Comparison of ENCODE assay signal across 8 mouse cellular contexts in genomic region chr13:21169657-21170430, GRCm38 (mm10). TPM values are rescaled to one million over a fixed set of nuclear protein-coding genes. Genes with fewer than 3 reads are reported as not detected.
A peak's percentile ranks its signal among the peaks of the same experiment; 100 is the strongest.
DNase-seq lines count a peak whose midpoint lies in the region; ATAC-seq lines count a peak whose summit lies in the region.

No protein-coding gene starts in this region.

- no peaks in the 10 kb centered on the region for H3K27me3 ChIP-seq in hindbrain, embryonic 12.5 days

- H3K4me1 ChIP-seq in hindbrain, embryonic 12.5 days = peaks cover 11% of the 10 kb centered on the region

- peak; percentile 79 for ATAC-seq in hindbrain, embryonic 12.5 days (ENCODE audit: low FRiP score)

- DNase-seq in R1 (ENCODE audit: low read depth, low spot score) = peak; percentile 91
- peak; percentile 85 to 87 for DNase-seq in cerebellum, postnatal 14 days
- DNase-seq in frontal cortex, postnatal 14 days (ENCODE audit: low spot score in 2 of 2) = peak; percentile 72 to 80
- peak; percentile 77 to 79 for DNase-seq in layer of hippocampus, postnatal 36 days
- peak; percentile 81 to 85 for DNase-seq in lung, postnatal 4 days
- DNase-seq in retina, postnatal 1 day = peak; percentile 90
- DNase-seq in thymus, postnatal 4 days = peak; percentile 84

- no peak overlapping the region for H3K27ac ChIP-seq in hindbrain, embryonic 12.5 days

- no peaks in the 10 kb centered on the region for H3K9me3 ChIP-seq in hindbrain, embryonic 12.5 days (replicated peaks)

- peak overlapping the region; percentile 86 for H3K4me2 ChIP-seq in hindbrain, embryonic 12.5 days (replicated peaks)

- H3K36me3 ChIP-seq in hindbrain, embryonic 12.5 days = no peaks in the 10 kb centered on the region

- under 1% methylated on average over 39 of the region's 39 CpGs for WGBS in hindbrain, embryonic 12.5 days

- H3K9ac ChIP-seq in hindbrain, embryonic 12.5 days = no peak overlapping the region

- H3K4me3 ChIP-seq in hindbrain, embryonic 12.5 days = peak overlapping the region; percentile 52

RNA-seq across cellular contexts. Expression of gene Trim27, which starts 9.4 kb away (rescaled TPM):
- polyA plus RNA-seq in hindbrain, embryonic 12.5 days (2016; fragmentation: Nextera tagmentation; extraction: Ambion mirVana) = 127 and 130 TPM in 2 replicates
- 10 to 100 TPM; 37.3 to 41.1 TPM for total RNA-seq in layer of hippocampus, postnatal 36 days (2021)

RNA-seq across cellular contexts. Expression of gene Olfr1368, which starts 24.2 kb away (rescaled TPM):
- not detected in 2 replicates for polyA plus RNA-seq in hindbrain, embryonic 12.5 days (2016; fragmentation: Nextera tagmentation; extraction: Ambion mirVana)
- total RNA-seq in layer of hippocampus, postnatal 36 days (2021) = not detected

RNA-seq across cellular contexts. Expression of gene Olfr263, which starts 40.4 kb away (rescaled TPM):
- not detected in 2 replicates for polyA plus RNA-seq in hindbrain, embryonic 12.5 days (2016; fragmentation: Nextera tagmentation; extraction: Ambion mirVana)
- total RNA-seq in layer of hippocampus, postnatal 36 days (2021) = not detected

RNA-seq across cellular contexts. Expression of gene Olfr1369-ps1, which starts 58.6 kb away (rescaled TPM):
- polyA plus RNA-seq in hindbrain, embryonic 12.5 days (2016; fragmentation: Nextera tagmentation; extraction: Ambion mirVana) = 0.05 TPM in 1 of 2 replicates, not detected in the other
- total RNA-seq in layer of hippocampus, postnatal 36 days (2021) = not detected
